Mouse (Mus musculus) liver, adult 2 months (tissue): ENCODE measurements around the gene Apba3. TPM values are rescaled to one million over a fixed set of nuclear protein-coding genes. Genes with fewer than 3 reads are reported as not detected.

Experiments used
- DNase-seq: peaks from one replicate; pipeline ENCODE4 v3.0.0-alpha.2; 2011; ENCODE audit warnings: low read depth, low spot score; ENCODE audit errors: extremely low read depth
- H3K27ac ChIP-seq: fragments of 200-500 bp; replicated peaks from 2 replicates; pipeline ENCODE4 v1.5.1; 2012; ENCODE audit warnings: low read depth, mild to moderate bottlenecking, control low read depth, inconsistent platforms, low read length; ENCODE audit not compliant: insufficient read depth
- H3K27me3 ChIP-seq: fragments of 200-500 bp; 2 replicates; pipeline ENCODE4 v1.6.1; 2012; ENCODE audit warnings: mild to moderate bottlenecking, moderate library complexity, low read length, inconsistent platforms; ENCODE audit not compliant: control insufficient read depth, insufficient read depth
- H3K36me3 ChIP-seq: fragments of 200-500 bp; 2 replicates; pipeline ENCODE4 v1.6.1; 2012; ENCODE audit warnings: low read length, inconsistent platforms; ENCODE audit not compliant: control insufficient read depth, insufficient read depth
- H3K4me1 ChIP-seq: fragments of 200-500 bp; 2 replicates; pipeline ENCODE4 v1.6.1; 2011; ENCODE audit warnings: low read length; ENCODE audit not compliant: control insufficient read depth, insufficient read depth
- H3K4me3 ChIP-seq: fragments of 200-500 bp; 2 replicates; pipeline ENCODE4 v1.5.1; 2011; ENCODE audit warnings: low read depth, mild to moderate bottlenecking, control low read depth, low read length, moderate library complexity; ENCODE audit not compliant: insufficient read depth
- H3K79me2 ChIP-seq: fragments of 200-500 bp; 2 replicates; pipeline ENCODE4 v1.6.1; 2012; ENCODE audit warnings: inconsistent platforms, mild to moderate bottlenecking, low read length, moderate library complexity; ENCODE audit not compliant: control insufficient read depth, insufficient read depth
- H3K9ac ChIP-seq: fragments of 200-500 bp; 2 replicates; pipeline ENCODE4 v1.6.1; 2012; ENCODE audit warnings: low read depth, mild to moderate bottlenecking, control low read depth, inconsistent platforms, low read length
- CTCF ChIP-seq: fragments of 200-500 bp; IDR thresholded peaks from 2 replicates; pipeline ENCODE4 v1.5.1; 2011; ENCODE audit warnings: low read depth, low read length, control low read depth
- POLR2A ChIP-seq: fragments of 200-500 bp; IDR thresholded peaks from 2 replicates; pipeline ENCODE4 v1.6.1; 2011; ENCODE audit warnings: low read length, control low read depth; ENCODE audit not compliant: insufficient read depth; ENCODE audit errors: extremely low read depth
- WGBS: fragments of 180-500 bp; shearing (Covaris S2); methylation state at CpG from one replicate; pipeline ENCODE4 v1.1.7; 2018; 5-methylcytosine and 5-hydroxymethylcytosine counted together
- polyA plus RNA-seq: library from polyadenylated mRNA; depleted of rRNA; stranded (reverse); fragments of >200 nt; gene quantifications from 2 replicates; pipeline ENCODE4 v1.2.3, GENCODE M21; 2012
- total RNA-seq: library from RNA; depleted of rRNA; stranded (reverse); fragments of >200 nt; gene quantifications from 2 replicates; pipeline ENCODE4 v1.2.3, GENCODE M21; 2014

Gene Apba3
- total and polyA plus RNA-seq, 2 experiments = 30.5 to 143 TPM

- Histone ChIP-seq H3K27me3 (no peaks in the 10 kb centered on the region), H3K4me1 (peaks cover 31% of the 10 kb centered on the region), H3K9ac (peak overlapping the region; percentile 7; the same call in 1 of the 2 replicates), H3K4me3 (peak overlapping the region; percentile 11; the same call in 1 of the 2 replicates), H3K27ac (peak overlapping the region; percentile 57), H3K79me2 (peaks cover 31% of the 10 kb centered on the region; the same call in 1 of the 2 replicates), H3K36me3 (no peaks in the 10 kb centered on the region)
- TF ChIP-seq POLR2A = no peak
- peak; percentile 95 for TF ChIP-seq CTCF
- WGBS = under 1% methylated on average over 7 of the region's 7 CpGs
- DNase-seq = peak; percentile 66
Measured at GRCm38 (mm10) chr10:81289278-81289677, 22.5 kb downstream of the Apba3 start.

GRCm38 (mm10) chr10:81289811-81290210 lies 23.1 kb downstream of the Apba3 start:
- no peaks in the 10 kb centered on the region for H3K27me3 ChIP-seq
- H3K27ac ChIP-seq = peak overlapping the region; percentile 85
- H3K4me3 ChIP-seq = peak overlapping the region; percentile 67; the same call in 1 of the 2 replicates
- H3K79me2 ChIP-seq = peaks cover 37% of the 10 kb centered on the region; the same call in 1 of the 2 replicates
- no peaks in the 10 kb centered on the region for H3K36me3 ChIP-seq
- TF ChIP-seq CTCF (no peak), POLR2A (no peak)
- peak; percentile 89 for DNase-seq
- WGBS = 18% methylated on average over 14 of the region's 14 CpGs
- 0 out of 2 replicates have a peak overlapping the region, but pooled peaks have one; percentile 12 for H3K9ac ChIP-seq
- peaks cover 31% of the 10 kb centered on the region for H3K4me1 ChIP-seq

DNA sequence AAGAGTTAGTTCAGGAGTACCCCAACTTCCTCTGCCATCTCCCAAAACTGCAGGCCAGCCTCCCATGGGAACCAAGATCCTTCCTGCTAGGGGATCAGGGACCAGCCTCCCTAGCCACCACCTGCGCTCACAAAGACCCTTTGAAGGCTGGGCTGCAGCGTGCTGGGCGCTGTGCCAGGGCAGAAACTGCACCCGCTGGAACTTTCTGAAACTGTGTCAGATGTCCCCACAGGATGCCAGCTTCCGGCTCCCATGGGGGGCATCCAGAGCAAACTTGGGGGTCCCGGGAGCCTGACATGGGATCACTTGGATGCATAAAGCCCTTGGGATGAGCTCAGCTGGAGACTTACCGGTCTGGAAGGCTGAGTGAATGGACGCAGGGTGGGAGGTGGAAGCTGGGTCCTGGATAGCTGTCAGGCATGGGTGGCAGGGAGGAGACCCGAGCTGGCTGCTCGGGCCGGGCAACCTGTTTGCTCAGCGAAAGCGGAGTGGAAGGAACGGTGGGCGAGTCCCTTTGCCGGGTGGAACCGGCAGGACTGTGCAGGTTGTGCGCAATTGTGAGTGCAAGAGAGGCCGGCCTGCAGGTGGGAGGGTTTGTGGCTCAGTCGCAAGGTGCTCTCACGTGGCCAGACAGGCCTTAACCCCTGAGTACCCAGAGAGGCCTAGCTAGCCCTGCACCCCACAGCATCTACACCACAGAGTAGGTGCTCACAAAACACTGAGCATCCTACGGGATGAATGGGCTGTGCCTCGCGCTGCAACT lies 24.1 kb downstream of the Apba3 start:
- peak; percentile 78 for DNase-seq
- H3K4me3 ChIP-seq = peak overlapping the region; percentile 67
- TF ChIP-seq POLR2A = 0 out of 2 replicates have a peak, but pooled peaks have one; percentile 45
- TF ChIP-seq CTCF = no peak

GRCm38 (mm10) chr10:81291511-81292104 lies 24.8 kb downstream of the Apba3 start, which contains the start of gene Tjp3:
Gene Tjp3 (minus strand): TSS chr10:81291581.
- WGBS = 62% methylated on average over 9 of the region's 9 CpGs
- H3K27ac ChIP-seq = peak within 1 kb of the TSS; percentile 85
- peaks cover 29% of the 10 kb centered on the region for H3K4me1 ChIP-seq
- no peaks in the 10 kb centered on the region for H3K27me3 ChIP-seq
- peak within 1 kb of the TSS; percentile 67 for H3K4me3 ChIP-seq
- DNase-seq = no peak
- peak within 1 kb of the TSS; percentile 59 for H3K9ac ChIP-seq
- H3K36me3 ChIP-seq = no peaks in the 10 kb centered on the region
- peaks cover 43% of the 10 kb centered on the region for H3K79me2 ChIP-seq
- TF ChIP-seq POLR2A (no peak), CTCF (no peak)

More for the DNA sequence above, 24.1 kb downstream of the Apba3 start:
- Histone ChIP-seq H3K4me1 (peaks cover 34% of the 10 kb centered on the region), H3K79me2 (peaks cover 39% of the 10 kb centered on the region), H3K27ac (peak overlapping the region; percentile 85), H3K9ac (peak overlapping the region; percentile 59), H3K27me3 (no peaks in the 10 kb centered on the region), H3K36me3 (no peaks in the 10 kb centered on the region)
- WGBS = 21% methylated on average over 24 of the region's 24 CpGs

- TF ChIP-seq CTCF = peak; percentile 81
- peak; percentile 71; the same call in 1 of the 2 replicates for TF ChIP-seq POLR2A
- H3K79me2 ChIP-seq = peaks cover 51% of the 10 kb centered on the region
- peaks cover 30% of the 10 kb centered on the region for H3K4me1 ChIP-seq
- DNase-seq = peak; percentile 98
- no peaks in the 10 kb centered on the region for H3K36me3 ChIP-seq
- peak within 1 kb of the TSS; percentile 89 for H3K9ac ChIP-seq
- H3K4me3 ChIP-seq = peak within 1 kb of the TSS; percentile 76
- WGBS = under 1% methylated on average over 80 of the region's 80 CpGs
- H3K27ac ChIP-seq = peak within 1 kb of the TSS; percentile 58
- no peaks in the 10 kb centered on the region for H3K27me3 ChIP-seq
Measured at GRCm38 (mm10) chr10:81292554-81293333, 26.0 kb downstream of the Apba3 start, which contains the start of gene Pip5k1c. Gene Pip5k1c (plus strand): TSS chr10:81292963.
